Mouse (Mus musculus) T-cell, adult 2 months (primary cell): ENCODE data around the gene Ccdc17.
A peak's percentile ranks its signal among the peaks of the same experiment; 100 is the strongest.

ENCODE experiments used
- DNase-seq: peaks from one replicate; pipeline ENCODE4 v3.0.0; 2022; ENCODE audit warnings: low spot score

Gene Ccdc17

GRCm38 (mm10) chr4:116596379-116596778 is at the start of gene Ccdc17:
TSS of gene Ccdc17 (plus strand) at chr4:116596654.
- no peak for DNase-seq

GRCm38 (mm10) chr4:116550432-116550831 is 46.0 kb upstream of the Ccdc17 start:
- DNase-seq, result no peak

GRCm38 (mm10) chr4:116553035-116553434 is 43.4 kb upstream of the Ccdc17 start:
- no peak for DNase-seq

GRCm38 (mm10) chr4:116555413-116556300 is 40.8 kb upstream of the Ccdc17 start, which contains the start of gene Tmem69:
TSS of gene Tmem69 (minus strand) at chr4:116555936.
- DNase-seq, result peak; percentile 77

GRCm38 (mm10) chr4:116556561-116557305 is 39.7 kb upstream of the Ccdc17 start:
- peak; percentile 95 for DNase-seq

GRCm38 (mm10) chr4:116557306-116558121 is 38.9 kb upstream of the Ccdc17 start, which contains the start of gene Gpbp1l1:
TSS of gene Gpbp1l1 (plus strand) at chr4:116557658.
- peak; percentile 97 for DNase-seq

GRCm38 (mm10) chr4:116558151-116558882 is 38.1 kb upstream of the Ccdc17 start:
- peak; percentile 15 for DNase-seq

- DNase-seq, result no peak
Measured at GRCm38 (mm10) chr4:116595793-116596192, 661 bp upstream of the Ccdc17 start.

- peak; percentile 82 for DNase-seq
Measured at GRCm38 (mm10) chr4:116596978-116597881, 776 bp downstream of the Ccdc17 start.

GRCm38 (mm10) chr4:116612621-116613020 is 16.2 kb downstream of the Ccdc17 start:
- no peak for DNase-seq

GRCm38 (mm10) chr4:116615237-116615636 is 18.8 kb downstream of the Ccdc17 start:
- no peak for DNase-seq

GRCm38 (mm10) chr4:116624831-116625230 is 28.4 kb downstream of the Ccdc17 start:
- no peak for DNase-seq

GRCm38 (mm10) chr4:116626658-116627358 is 30.4 kb downstream of the Ccdc17 start:
- peak; percentile 70 for DNase-seq

- DNase-seq, result peak; percentile 91
Measured at GRCm38 (mm10) chr4:116627359-116627716, 30.9 kb downstream of the Ccdc17 start.

- peak; percentile 85 for DNase-seq
Measured at GRCm38 (mm10) chr4:116627722-116628662, 31.5 kb downstream of the Ccdc17 start, which contains the start of gene Nasp. TSS of gene Nasp (minus strand) at chr4:116627941.

GRCm38 (mm10) chr4:116635197-116635596 is 38.7 kb downstream of the Ccdc17 start:
- DNase-seq, result no peak

- DNase-seq, result no peak
Measured at GRCm38 (mm10) chr4:116638821-116639220, 42.4 kb downstream of the Ccdc17 start.

- no peak for DNase-seq
Measured at GRCm38 (mm10) chr4:116642071-116642470, 45.6 kb downstream of the Ccdc17 start.
